Mouse (Mus musculus) megakaryocyte, adult 5-6 weeks (primary cell): ENCODE results near the gene Slc4a2. TPM values are rescaled to one million over a fixed set of nuclear protein-coding genes. Genes with fewer than 3 reads are reported as not detected.

Experiments used
- ATAC-seq: 2 replicates; pipeline ENCODE4 v1.8.0; 2016; ENCODE audit warnings: mild to moderate bottlenecking, inconsistent platforms; ENCODE audit not compliant: poor library complexity, severe bottlenecking
- total RNA-seq, 2 experiments: library from RNA; stranded (forward) in 1 of 2; stranded (reverse) in 1 of 2; fragments of 153-499, 151-499 nt in 1 of 2; fragments of 221-1000, 200-1000 nt in 1 of 2; gene quantifications; 2 replicates each; pipeline versions ENCODE4 v1.2.3 to v1.2.4; 2015 to 2017

Gene Slc4a2
- total RNA-seq, 2 experiments from 2014 or later = 19.9 to 40.0 TPM

- 0 out of 2 replicates have a peak, but pooled peaks have one; percentile 3 for ATAC-seq
These were observed 1.9 kb downstream of the Slc4a2 start for GRCm38 (mm10) chr5:24425421-24426036.

- no peak for ATAC-seq
These were observed 2.4 kb downstream of the Slc4a2 start for GRCm38 (mm10) chr5:24426037-24426432.

- ATAC-seq = no peak
These were observed 3.1 kb downstream of the Slc4a2 start for GRCm38 (mm10) chr5:24426556-24427284.

- ATAC-seq = no peak
These were observed 3.6 kb downstream of the Slc4a2 start for GRCm38 (mm10) chr5:24427285-24427633.

- ATAC-seq = no peak
These were observed 4.4 kb downstream of the Slc4a2 start for GRCm38 (mm10) chr5:24427981-24428402.

GRCm38 (mm10) chr5:24428596-24428995, 5.0 kb downstream of the Slc4a2 start:
- ATAC-seq = no peak

GRCm38 (mm10) chr5:24433993-24434392, 10.4 kb downstream of the Slc4a2 start:
- ATAC-seq = no peak

GRCm38 (mm10) chr5:24441187-24441586, 17.6 kb downstream of the Slc4a2 start:
- ATAC-seq = no peak

- no peak for ATAC-seq
These were observed 18.4 kb downstream of the Slc4a2 start for GRCm38 (mm10) chr5:24442029-24442428.

- ATAC-seq = no peak
These were observed 19.6 kb downstream of the Slc4a2 start for GRCm38 (mm10) chr5:24443204-24443603.

- ATAC-seq = no peak
These were observed 20.3 kb downstream of the Slc4a2 start for GRCm38 (mm10) chr5:24443927-24444326.

- ATAC-seq = peak; percentile 85
These were observed 21.2 kb downstream of the Slc4a2 start, which contains the start of gene Fastk for GRCm38 (mm10) chr5:24444746-24445427. Gene Fastk (minus strand): TSS chr5:24445287.

GRCm38 (mm10) chr5:24445428-24446080, 21.9 kb downstream of the Slc4a2 start:
- ATAC-seq = no peak

- ATAC-seq = no peak
These were observed 23.0 kb downstream of the Slc4a2 start for GRCm38 (mm10) chr5:24446630-24447029.

- peak; percentile 66 for ATAC-seq
These were observed 24.1 kb downstream of the Slc4a2 start, which contains the start of gene Tmub1 for GRCm38 (mm10) chr5:24447624-24448298. Gene Tmub1 (minus strand): TSS chr5:24447854.

GRCm38 (mm10) chr5:24451264-24452029, 27.8 kb downstream of the Slc4a2 start:
- peak; percentile 75 for ATAC-seq

GRCm38 (mm10) chr5:24452030-24452690, 28.5 kb downstream of the Slc4a2 start, which contains the start of gene Agap3:
Gene Agap3 (plus strand): TSS chr5:24452177.
- ATAC-seq = no peak

- no peak; the same call in 1 of the 2 replicates for ATAC-seq
These were observed 29.1 kb downstream of the Slc4a2 start for GRCm38 (mm10) chr5:24452691-24453233.
